Mouse (Mus musculus) kidney, adult 2 months (tissue): ENCODE data around the gene Nsmf. TPM values are rescaled to one million over a fixed set of nuclear protein-coding genes. Genes with fewer than 3 reads are reported as not detected.

Experiments
- DNase-seq: peaks from one replicate; pipeline ENCODE4 v3.0.0; 2021
- H3K27ac ChIP-seq: fragments of 200-500 bp; 2 replicates; pipeline ENCODE4 v1.5.1; 2012; ENCODE audit warnings: low read depth, low read length, control low read depth, inconsistent platforms; ENCODE audit not compliant: insufficient read depth
- H3K27me3 ChIP-seq: fragments of 200-500 bp; replicated peaks from 2 replicates; pipeline ENCODE4 v1.6.1; 2012; ENCODE audit warnings: mild to moderate bottlenecking, moderate library complexity, low read length, inconsistent platforms; ENCODE audit not compliant: control insufficient read depth, insufficient read depth
- H3K36me3 ChIP-seq: fragments of 200-500 bp; 2 replicates; pipeline ENCODE4 v1.6.1; 2012; ENCODE audit warnings: mild to moderate bottlenecking, moderate library complexity, low read length, inconsistent platforms; ENCODE audit not compliant: control insufficient read depth, insufficient read depth
- H3K4me1 ChIP-seq: fragments of 200-500 bp; 2 replicates; pipeline ENCODE4 v1.6.1; 2011; ENCODE audit warnings: low read length; ENCODE audit not compliant: control insufficient read depth, insufficient read depth
- H3K4me3 ChIP-seq: fragments of 200-500 bp; 2 replicates; pipeline ENCODE4 v1.5.1; 2011; ENCODE audit warnings: mild to moderate bottlenecking, low read depth, low read length, control low read depth; ENCODE audit not compliant: insufficient read depth
- CTCF ChIP-seq: fragments of 200-500 bp; conservative IDR thresholded peaks from 2 replicates; pipeline ENCODE4 v1.5.1; 2011; ENCODE audit warnings: low read depth, mild to moderate bottlenecking, control low read depth, low read length, moderate library complexity, mixed read lengths; ENCODE audit not compliant: insufficient read depth, insufficient read length
- POLR2A ChIP-seq: fragments of 200-500 bp; IDR thresholded peaks from one replicate; pipeline ENCODE4 v1.6.1; 2011; ENCODE audit warnings: low read depth, low read length, control low read depth
- WGBS: fragments of 180-500 bp; shearing (Covaris S2); methylation state at CpG from one replicate; pipeline ENCODE4 v1.1.7; 2018; 5-methylcytosine and 5-hydroxymethylcytosine counted together
- polyA plus RNA-seq: library from polyadenylated mRNA; depleted of rRNA; stranded (reverse); fragments of >200 nt; gene quantifications from 2 replicates; pipeline ENCODE4 v1.2.3, GENCODE M21; 2012; rRNA removed

Nsmf gene
- polyA plus RNA-seq, result 77.8 and 110 TPM in 2 replicates

DNA sequence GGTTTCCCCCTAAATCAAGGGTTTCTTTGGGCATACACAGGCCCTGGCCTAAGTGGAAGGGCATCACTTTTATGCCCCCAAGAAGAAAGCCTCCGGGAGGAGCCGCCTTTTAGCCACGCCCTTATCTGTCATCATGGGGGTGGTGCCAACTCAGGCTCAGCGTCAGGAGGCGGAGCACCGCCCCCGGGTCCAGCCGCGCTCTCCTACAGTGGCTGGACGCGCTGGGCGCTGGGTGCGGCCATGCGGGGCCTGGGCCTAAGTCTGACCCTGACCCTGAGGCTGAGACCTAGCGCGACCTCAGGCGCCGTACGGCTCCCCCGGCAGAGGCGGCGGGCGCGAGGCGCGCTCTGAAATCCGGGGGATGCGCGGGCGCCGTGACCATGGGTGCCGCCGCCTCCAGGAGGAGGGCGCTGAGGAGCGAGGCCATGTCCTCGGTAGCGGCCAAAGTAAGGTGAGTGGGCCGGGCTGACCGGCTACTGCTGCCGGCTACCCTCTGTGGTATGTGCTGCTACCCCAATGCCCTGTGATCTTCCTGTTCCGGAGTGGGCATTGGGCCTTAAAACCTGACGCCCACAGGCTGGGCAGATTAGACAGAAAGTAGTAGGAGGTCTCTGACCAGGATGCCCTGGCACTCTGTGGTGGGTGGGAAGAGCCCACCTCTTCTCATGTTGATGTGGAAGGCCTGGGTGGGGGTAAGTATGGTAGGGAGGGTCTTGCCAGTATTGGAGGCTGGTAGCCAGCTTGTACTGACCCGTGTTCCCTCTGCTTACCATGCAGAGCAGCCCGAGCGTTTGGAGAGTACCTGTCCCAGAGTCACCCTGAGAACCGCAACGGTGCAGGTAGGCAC is at the start of gene Nsmf:
Nsmf (plus strand) TSS at position 135 of the 847 bp plus-strand sequence.
- DNase-seq, result peak; percentile 92
- Histone ChIP-seq H3K4me1 (0 out of 2 replicates have a peak, but pooled peaks cover 4% of the 10 kb centered on the region), H3K36me3 (no peaks in the 10 kb centered on the region), H3K27ac (0 out of 2 replicates have a peak within 1 kb of the TSS, but pooled peaks have one; percentile 13), H3K4me3 (peak within 1 kb of the TSS; percentile 72), H3K27me3 (no peaks in the 10 kb centered on the region)
- 2% methylated on average over 47 of the region's 47 CpGs for WGBS
- TF ChIP-seq POLR2A (peak; percentile 36), CTCF (no peak)

DNA sequence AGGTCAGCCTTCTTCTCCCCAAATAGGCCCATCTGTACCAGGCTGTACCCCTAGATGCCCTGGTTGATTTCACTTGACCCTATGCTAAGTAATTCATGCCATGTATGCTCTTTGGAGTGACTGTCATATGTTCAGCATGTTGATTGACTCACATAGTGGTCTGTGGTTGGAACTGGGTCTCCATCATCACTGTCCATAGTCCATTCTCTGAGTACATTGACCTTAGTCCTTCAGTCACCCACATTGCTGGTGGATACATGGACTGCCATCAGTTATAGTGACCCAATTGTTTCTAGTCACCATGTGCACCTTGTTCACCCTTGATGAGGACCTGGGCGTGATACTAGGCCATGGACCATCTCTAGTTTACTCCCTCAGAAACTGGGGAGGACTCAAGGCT is 47.4 kb upstream of the Nsmf start:
- H3K4me1 ChIP-seq, result no peaks in the 10 kb centered on the region
- H3K27ac ChIP-seq, result no peak overlapping the region
- 98% methylated on average over 1 of the region's 1 CpGs for WGBS
- H3K36me3 ChIP-seq, result no peaks in the 10 kb centered on the region; the same call in 1 of the 2 replicates
- no peak for TF ChIP-seq CTCF
- no peak for TF ChIP-seq POLR2A
- H3K4me3 ChIP-seq, result no peak overlapping the region
- no peak for DNase-seq
- H3K27me3 ChIP-seq, result no peaks in the 10 kb centered on the region

DNA sequence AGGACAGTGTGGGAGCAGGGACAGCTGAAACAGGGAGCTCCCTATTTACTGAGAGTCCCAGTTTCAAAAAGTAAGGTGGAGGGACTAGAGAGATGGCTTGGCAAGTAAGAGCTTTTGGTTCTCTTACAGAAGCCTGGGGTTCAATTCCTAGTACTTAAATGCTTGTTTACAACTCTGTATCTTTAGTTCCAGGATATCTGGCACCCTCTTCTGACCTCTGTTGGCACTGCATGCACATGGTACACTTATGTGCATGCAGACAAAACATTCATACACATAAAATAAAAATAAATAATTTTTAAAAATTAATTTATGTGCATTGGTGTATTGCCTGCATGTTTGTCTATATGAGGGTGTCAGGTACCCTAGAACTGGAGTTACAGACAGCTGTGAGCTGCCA is 45.9 kb upstream of the Nsmf start:
- DNase-seq, result no peak
- H3K36me3 ChIP-seq, result no peaks in the 10 kb centered on the region
- H3K27me3 ChIP-seq, result no peaks in the 10 kb centered on the region
- no peak overlapping the region for H3K4me3 ChIP-seq
- H3K4me1 ChIP-seq, result no peaks in the 10 kb centered on the region
- no peak overlapping the region for H3K27ac ChIP-seq
- TF ChIP-seq CTCF, result no peak
- no peak for TF ChIP-seq POLR2A

DNA sequence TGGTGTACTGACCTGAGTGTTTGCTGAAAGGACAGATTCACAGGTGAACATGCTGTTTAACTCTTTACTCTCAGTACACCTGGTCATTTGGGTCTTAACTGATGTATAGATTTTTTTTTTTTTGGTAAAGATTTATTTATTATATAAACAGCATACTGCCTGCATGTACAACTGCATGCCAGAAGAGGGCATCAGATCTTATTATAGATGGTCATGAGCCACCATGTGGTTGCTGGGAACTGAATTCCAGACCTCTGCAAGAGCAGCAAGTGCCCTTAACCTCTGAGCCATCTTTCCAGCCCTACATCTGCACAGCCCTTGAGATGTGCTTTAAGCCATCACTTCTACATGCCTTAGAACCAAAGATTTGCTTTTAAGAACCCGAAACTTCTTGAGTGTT is 31.5 kb upstream of the Nsmf start:
- no peaks in the 10 kb centered on the region for H3K27me3 ChIP-seq
- no peak overlapping the region for H3K4me3 ChIP-seq
- H3K4me1 ChIP-seq, result no peaks in the 10 kb centered on the region
- no peaks in the 10 kb centered on the region for H3K36me3 ChIP-seq
- 94% methylated on average over 1 of the region's 1 CpGs for WGBS
- no peak overlapping the region for H3K27ac ChIP-seq
- 0 out of 2 replicates have a peak, but pooled peaks have one; percentile 14 for TF ChIP-seq CTCF
- no peak for TF ChIP-seq POLR2A
- no peak for DNase-seq

DNA sequence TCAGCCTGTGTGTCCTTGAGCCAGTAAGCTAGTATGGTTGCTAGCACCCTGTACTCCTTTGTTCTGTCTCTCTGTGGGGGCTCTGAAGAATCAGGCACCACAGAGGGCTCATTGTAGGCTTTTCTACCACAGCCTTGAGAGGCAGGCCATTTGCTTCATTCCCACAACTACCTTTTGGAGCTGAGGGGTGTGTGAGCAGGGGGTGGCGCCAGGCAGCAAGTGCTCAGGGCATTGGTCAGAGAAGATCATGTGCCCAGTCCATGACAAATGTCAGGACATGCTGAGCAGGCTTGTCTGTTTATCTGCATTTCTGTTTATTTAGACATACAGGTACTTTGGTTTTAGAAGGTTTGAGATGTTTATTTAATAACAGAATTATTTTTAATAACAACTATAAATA is 29.0 kb upstream of the Nsmf start:
- no peak for DNase-seq
- Histone ChIP-seq H3K27ac (no peak overlapping the region), H3K27me3 (no peaks in the 10 kb centered on the region), H3K4me3 (no peak overlapping the region), H3K36me3 (no peaks in the 10 kb centered on the region), H3K4me1 (no peaks in the 10 kb centered on the region)
- 90% methylated on average over 1 of the region's 1 CpGs for WGBS
- TF ChIP-seq CTCF (no peak), POLR2A (no peak)

DNA sequence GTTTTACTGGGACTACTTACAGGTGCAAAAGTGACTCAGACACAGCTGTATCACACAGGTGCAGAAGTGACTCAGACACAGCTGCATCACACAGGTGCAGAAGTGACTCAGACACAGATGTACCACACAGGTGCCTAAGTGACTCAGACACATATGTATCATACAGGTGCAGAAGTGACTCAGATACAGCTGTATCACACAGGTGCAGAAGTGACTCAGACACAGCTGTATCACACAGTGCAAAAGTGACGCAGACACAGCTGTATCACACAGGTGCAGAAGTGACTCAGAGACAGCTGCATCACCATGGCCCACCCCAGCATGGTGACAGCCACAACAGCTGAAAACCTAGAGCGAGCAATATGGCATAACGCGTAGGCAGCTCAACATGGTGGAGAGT is 19.2 kb upstream of the Nsmf start:
- Histone ChIP-seq H3K36me3 (peaks cover 2% of the 10 kb centered on the region; the same call in 1 of the 2 replicates), H3K4me3 (no peak overlapping the region), H3K27ac (no peak overlapping the region), H3K27me3 (no peaks in the 10 kb centered on the region), H3K4me1 (no peaks in the 10 kb centered on the region)
- DNase-seq, result no peak
- 98% methylated on average over 4 of the region's 4 CpGs for WGBS
- TF ChIP-seq CTCF, result no peak
- no peak for TF ChIP-seq POLR2A

DNA sequence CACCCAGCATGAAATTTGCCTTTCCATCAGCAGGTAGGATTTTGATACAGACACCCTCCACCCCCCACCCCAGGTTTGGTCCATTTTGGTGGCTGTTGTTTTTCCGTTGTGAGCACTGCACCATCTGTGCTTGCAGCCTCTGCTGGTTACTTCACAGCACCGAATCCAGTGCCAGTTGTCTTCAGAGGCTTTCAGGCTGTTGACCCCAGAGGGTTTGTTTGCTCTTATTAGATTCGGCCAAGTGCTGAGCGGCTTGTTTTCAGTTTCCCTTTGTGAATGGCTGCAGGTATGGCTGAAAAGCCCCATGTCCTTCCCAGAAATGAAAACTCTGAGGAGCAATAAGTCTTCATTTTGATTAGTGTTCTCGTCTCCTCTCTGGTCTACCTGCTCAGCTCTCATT is 14.1 kb upstream of the Nsmf start:
- no peak for DNase-seq
- 91% methylated on average over 5 of the region's 5 CpGs for whole genome bisulfite sequencing
- H3K36me3 ChIP-seq, result 0 out of 2 replicates have a peak, but pooled peaks cover 3% of the 10 kb centered on the region
- H3K4me3 ChIP-seq, result no peak overlapping the region
- no peaks in the 10 kb centered on the region for H3K27me3 ChIP-seq
- no peaks in the 10 kb centered on the region for H3K4me1 ChIP-seq
- TF ChIP-seq CTCF (no peak), POLR2A (no peak)
- no peak overlapping the region for H3K27ac ChIP-seq
